Mouse (Mus musculus) midbrain, postnatal 0 days (tissue): Measurements from ENCODE around the gene Rbm20. TPM values are rescaled to one million over a fixed set of nuclear protein-coding genes. Genes with fewer than 3 reads are reported as not detected.
A peak's percentile ranks its signal among the peaks of the same experiment; 100 is the strongest.

Experiments used
- ATAC-seq: fragments of 200-750 bp; cut with Nextera tagmentation; 2 replicates; pipeline ENCODE4 v1.8.0; 2017; ENCODE audit warnings: moderate number of reproducible peaks, mild to moderate bottlenecking, moderate TSS enrichment, moderate library complexity; ENCODE audit not compliant: low FRiP score
- DNase-seq: peaks from one replicate; pipeline ENCODE4 v3.0.0-alpha.2; 2015; ENCODE audit warnings: low spot score
- H3K27ac ChIP-seq: fragments of 300-500 bp; sonication (generic); 2 replicates; pipeline ENCODE4 v1.5.1; 2014; ENCODE audit warnings: low read depth, mild to moderate bottlenecking, low read length, mixed read lengths
- H3K27me3 ChIP-seq: fragments of 300-500 bp; sonication (generic); 2 replicates; pipeline ENCODE4 v1.6.1; 2014; ENCODE audit warnings: low read length, control low read depth, mixed read lengths; ENCODE audit not compliant: insufficient read depth
- H3K36me3 ChIP-seq: fragments of 300-500 bp; sonication (generic); 2 replicates; pipeline ENCODE4 v1.6.1; 2014; ENCODE audit warnings: low read length, control low read depth, mixed read lengths; ENCODE audit not compliant: insufficient read depth
- H3K4me1 ChIP-seq: fragments of 300-500 bp; sonication (generic); 2 replicates; pipeline ENCODE4 v1.6.1; 2014; ENCODE audit warnings: mild to moderate bottlenecking, control low read depth, antibody characterized with exemption, low read length, mixed read lengths; ENCODE audit not compliant: insufficient read depth
- H3K4me2 ChIP-seq: fragments of 300-500 bp; sonication (generic); 2 replicates; pipeline ENCODE4 v1.6.1; 2014; ENCODE audit warnings: low read depth, mild to moderate bottlenecking, low read length, mixed read lengths; ENCODE audit not compliant: poor library complexity, severe bottlenecking
- H3K4me3 ChIP-seq: fragments of 300-500 bp; sonication (generic); 2 replicates; pipeline ENCODE4 v1.5.1; 2014; ENCODE audit warnings: low read depth, mild to moderate bottlenecking, low read length, moderate library complexity
- H3K9ac ChIP-seq: fragments of 300-500 bp; sonication (generic); replicated peaks from 2 replicates; pipeline ENCODE4 v1.6.1; 2014; ENCODE audit warnings: mild to moderate bottlenecking, low read length, moderate library complexity, mixed read lengths; ENCODE audit not compliant: poor library complexity, severe bottlenecking
- H3K9me3 ChIP-seq: fragments of 300-500 bp; sonication (generic); 2 replicates; pipeline ENCODE4 v1.6.1; 2016; ENCODE audit warnings: low read length, control low read depth
- CTCF ChIP-seq: IDR thresholded peaks from 2 replicates; pipeline ENCODE4 v1.5.1; 2016; ENCODE audit warnings: antibody characterized with exemption, mild to moderate bottlenecking
- WGBS: fragments of 180-500 bp; shearing (Covaris S2); extraction: QIAGEN DNeasy Blood & Tissue Kit; methylation state at CpG from one replicate; pipeline ENCODE4 v1.1.7; 2014; 5-methylcytosine and 5-hydroxymethylcytosine counted together
- polyA plus RNA-seq: library from polyadenylated mRNA; unstranded; fragments of >200 nt; fragmentation: Nextera tagmentation; extraction: Ambion mirVana; gene quantifications from 2 replicates; pipeline ENCODE4 v1.2.1, GENCODE M21; 2015
- total RNA-seq: library from RNA; depleted of rRNA; stranded (reverse); fragments of >200 nt; gene quantifications from 2 replicates; pipeline ENCODE4 v1.2.3, GENCODE M21; 2014

The Rbm20 gene
- total and polyA plus RNA-seq, 2 experiments from 2014 or later = 0.75 to 2.0 TPM

DNA sequence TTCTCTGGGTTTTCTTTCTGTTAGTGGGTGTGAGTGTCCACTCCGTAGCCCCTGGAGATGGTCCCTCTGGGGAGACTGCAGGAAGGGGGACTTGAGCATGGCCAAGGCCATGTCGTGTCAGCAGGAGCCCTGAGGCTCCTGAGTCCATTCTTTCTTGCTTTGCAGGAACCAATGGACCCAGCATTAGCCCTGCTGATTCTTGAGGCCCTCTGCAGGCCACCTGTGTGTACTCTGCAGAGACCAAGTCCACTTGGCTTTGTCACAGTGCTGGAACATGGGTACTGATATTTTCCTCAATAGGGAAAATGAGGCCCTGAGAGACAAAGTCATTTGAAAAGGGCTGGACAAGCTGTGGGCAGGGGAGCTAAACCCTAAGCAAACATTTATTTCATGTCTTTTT lies 193.5 kb downstream of the Rbm20 start:
- Histone ChIP-seq H3K27me3 (no peaks in the 10 kb centered on the region), H3K4me2 (no peak overlapping the region), H3K9ac (no peak overlapping the region), H3K9me3 (no peaks in the 10 kb centered on the region), H3K27ac (no peak overlapping the region), H3K4me1 (no peaks in the 10 kb centered on the region; the same call in 1 of the 2 replicates), H3K4me3 (no peak overlapping the region), H3K36me3 (no peaks in the 10 kb centered on the region)
- WGBS = 65% methylated on average over 2 of the region's 2 CpGs
- DNase-seq (no peak), ATAC-seq (no peak)
- TF ChIP-seq CTCF = no peak

DNA sequence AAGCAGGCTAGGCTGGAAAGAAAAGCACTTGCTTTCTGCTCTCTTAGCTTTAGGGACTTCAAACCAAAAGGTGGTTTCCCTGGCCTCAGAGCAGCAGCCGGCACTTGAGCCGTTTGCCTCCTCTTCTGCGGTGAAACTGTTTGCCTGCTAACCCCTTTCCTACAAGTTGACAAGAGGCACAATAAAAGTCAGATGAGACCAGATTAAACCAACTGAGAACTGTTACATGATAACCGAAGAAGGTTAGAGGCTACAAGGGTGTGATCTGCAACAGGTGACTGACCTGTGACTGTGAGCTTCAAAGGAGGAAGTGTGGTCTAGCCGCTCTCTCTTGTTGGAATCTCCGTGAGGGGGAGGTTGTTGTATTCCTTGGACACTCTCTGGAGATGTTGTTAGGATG lies 194.4 kb downstream of the Rbm20 start:
- DNase-seq = no peak
- Histone ChIP-seq H3K4me2 (no peak overlapping the region), H3K4me1 (no peaks in the 10 kb centered on the region; the same call in 1 of the 2 replicates), H3K4me3 (no peak overlapping the region), H3K9ac (no peak overlapping the region), H3K36me3 (no peaks in the 10 kb centered on the region), H3K27ac (no peak overlapping the region), H3K27me3 (no peaks in the 10 kb centered on the region), H3K9me3 (no peaks in the 10 kb centered on the region)
- WGBS = 84% methylated on average over 6 of the region's 6 CpGs
- TF ChIP-seq CTCF = no peak
- no peak for ATAC-seq

DNA sequence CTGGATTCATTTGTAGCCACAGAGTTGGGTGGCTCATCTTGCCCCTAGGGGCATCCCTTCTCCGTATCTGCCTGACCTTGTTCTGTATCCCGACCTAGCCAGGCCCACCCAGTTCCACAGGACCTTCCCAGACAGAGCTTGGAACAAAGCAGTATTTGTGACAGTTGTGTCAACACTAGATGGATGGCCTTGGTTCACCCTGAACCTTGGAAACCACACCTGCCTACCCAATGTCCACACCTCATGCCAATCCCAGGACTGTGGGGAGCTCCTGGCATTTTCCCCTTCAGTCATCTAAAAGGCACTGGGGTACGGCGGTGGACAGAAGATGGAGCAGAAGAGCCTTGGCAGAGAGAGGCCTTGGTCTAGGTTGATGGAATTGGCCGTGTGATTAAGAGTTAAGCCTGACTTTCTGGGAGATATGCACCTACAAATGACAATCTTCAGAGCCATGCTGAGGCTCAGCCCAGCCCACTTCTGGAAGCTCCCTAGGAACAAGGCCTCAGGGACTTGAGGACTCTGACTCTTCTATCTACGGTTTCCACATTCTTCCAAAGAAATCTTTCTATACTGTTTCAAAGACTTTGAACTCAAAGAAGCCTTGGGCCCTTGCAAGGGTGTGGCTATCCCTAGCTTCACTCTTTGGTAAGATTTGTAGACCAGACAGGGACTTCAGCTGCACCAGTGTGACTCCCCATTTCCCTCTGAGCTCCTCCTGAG lies 196.0 kb downstream of the Rbm20 start:
- H3K4me1 ChIP-seq = no peaks in the 10 kb centered on the region; the same call in 1 of the 2 replicates
- no peak overlapping the region for H3K27ac ChIP-seq
- H3K36me3 ChIP-seq = no peaks in the 10 kb centered on the region
- ATAC-seq (no peak), DNase-seq (no peak)
- H3K9ac ChIP-seq = no peak overlapping the region
- H3K4me2 ChIP-seq = no peak overlapping the region
- no peak overlapping the region for H3K4me3 ChIP-seq
- no peaks in the 10 kb centered on the region for H3K27me3 ChIP-seq
- no peaks in the 10 kb centered on the region for H3K9me3 ChIP-seq
- no peak for TF ChIP-seq CTCF
- 91% methylated on average over 6 of the region's 6 CpGs for WGBS

DNA sequence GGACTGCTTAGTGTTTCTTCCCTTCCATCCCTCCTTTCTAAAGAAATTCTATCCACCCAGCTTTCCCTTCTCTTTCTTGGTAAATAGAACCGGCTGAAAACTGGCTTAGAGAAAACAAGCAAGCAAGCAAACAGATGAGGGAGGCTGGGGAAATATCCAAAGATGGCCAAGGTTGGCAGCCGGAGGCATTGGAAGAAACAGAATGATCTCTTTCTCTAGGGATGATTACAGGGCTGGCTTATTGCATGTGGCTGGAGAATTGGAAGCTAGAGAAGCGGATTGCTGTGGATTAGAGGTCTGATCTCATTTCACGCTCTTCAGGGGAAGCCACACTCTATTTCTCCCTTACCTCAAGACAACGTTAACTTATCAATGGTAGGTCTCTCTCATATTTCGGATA lies 198.1 kb downstream of the Rbm20 start:
- H3K27ac ChIP-seq = 0 out of 2 replicates have a peak overlapping the region, but pooled peaks have one; percentile 3
- 20% methylated on average over 6 of the region's 6 CpGs for WGBS

DNA sequence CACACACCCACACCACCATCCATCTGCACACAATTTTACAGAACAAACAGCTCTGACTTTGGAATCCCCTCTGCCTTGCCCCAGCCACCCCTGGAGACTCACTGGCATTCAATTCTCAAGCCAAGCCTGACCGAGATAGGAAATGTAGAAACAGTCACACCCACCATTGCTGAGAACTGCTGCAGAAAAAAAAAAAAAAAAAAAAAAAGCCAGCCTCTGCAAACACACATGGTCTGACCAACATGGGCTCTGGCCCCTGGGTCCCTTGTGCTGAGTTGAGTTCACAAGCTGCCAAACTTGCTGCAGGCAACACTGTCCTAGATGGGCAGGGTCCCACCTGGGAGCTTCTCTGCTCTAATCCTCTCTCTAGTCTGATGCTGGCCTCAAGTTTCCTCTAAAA lies 200.7 kb downstream of the Rbm20 start:
- Histone ChIP-seq H3K27me3 (no peaks in the 10 kb centered on the region), H3K9me3 (no peaks in the 10 kb centered on the region)

More for the DNA sequence above, 198.1 kb downstream of the Rbm20 start:
- Histone ChIP-seq H3K9ac (no peak overlapping the region), H3K9me3 (no peaks in the 10 kb centered on the region), H3K36me3 (no peaks in the 10 kb centered on the region), H3K4me2 (no peak overlapping the region), H3K27me3 (no peaks in the 10 kb centered on the region), H3K4me1 (no peaks in the 10 kb centered on the region; the same call in 1 of the 2 replicates), H3K4me3 (no peak overlapping the region)
- no peak for TF ChIP-seq CTCF
- ATAC-seq (no peak), DNase-seq (peak; percentile 18)

DNA sequence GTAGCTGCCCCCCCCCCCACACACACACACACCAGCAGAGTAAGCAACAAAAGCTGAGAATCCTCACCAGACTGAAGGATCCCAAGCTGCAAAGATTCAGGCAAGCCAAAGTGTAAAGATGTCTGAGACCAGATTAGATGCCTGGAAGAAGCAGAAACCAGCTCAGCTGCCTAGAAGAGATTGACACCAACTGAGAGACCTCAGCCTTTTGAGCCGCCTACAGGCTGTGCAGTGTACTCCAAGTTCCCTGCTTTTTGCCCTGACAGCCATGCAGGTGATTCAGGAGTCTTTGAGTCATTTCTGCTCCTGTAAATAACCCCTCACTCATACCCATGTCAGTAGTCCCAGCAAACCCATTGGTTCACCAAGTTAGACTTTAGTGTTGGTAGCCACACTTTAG lies 203.4 kb downstream of the Rbm20 start:
- H3K9ac ChIP-seq = no peak overlapping the region
- H3K4me3 ChIP-seq = no peak overlapping the region
- no peak for DNase-seq
- no peak overlapping the region for H3K4me2 ChIP-seq
- TF ChIP-seq CTCF = no peak
- WGBS = 71% methylated on average over 1 of the region's 1 CpGs
- no peaks in the 10 kb centered on the region for H3K4me1 ChIP-seq
- ATAC-seq = no peak
- H3K27ac ChIP-seq = no peak overlapping the region
- H3K36me3 ChIP-seq = no peaks in the 10 kb centered on the region
- H3K27me3 ChIP-seq = no peaks in the 10 kb centered on the region
- no peaks in the 10 kb centered on the region for H3K9me3 ChIP-seq

More for the DNA sequence above, 200.7 kb downstream of the Rbm20 start:
- Histone ChIP-seq H3K36me3 (no peaks in the 10 kb centered on the region), H3K9ac (no peak overlapping the region), H3K27ac (no peak overlapping the region), H3K4me1 (no peaks in the 10 kb centered on the region; the same call in 1 of the 2 replicates), H3K4me2 (no peak overlapping the region), H3K4me3 (no peak overlapping the region)
- no peak for DNase-seq
- WGBS = 65% methylated on average over 1 of the region's 1 CpGs
- no peak for TF ChIP-seq CTCF
- no peak for ATAC-seq
